Mouse (Mus musculus): ENCODE results near the gene Npff.

GRCm38 (mm10) chr15:102506464-102506830 lies 18.3 kb downstream of the Npff start:
- no peak for TF ChIP-seq CTCF (IDR thresholded peaks at IDR 0.05; ENCODE audit: low read depth)
- no peak for TF ChIP-seq EP300 (IDR thresholded peaks at IDR 0.05; ENCODE audit: low read depth)

All from liver, postnatal 0 days (tissue).